Mouse (Mus musculus): ENCODE data around the gene Slc16a5.
"Not testable (repeated sequence)": the region's sequence is repeated elsewhere in the genome, so short reads cannot be mapped to it uniquely, and the experiment has no call there.

Gene Slc16a5

DNA sequence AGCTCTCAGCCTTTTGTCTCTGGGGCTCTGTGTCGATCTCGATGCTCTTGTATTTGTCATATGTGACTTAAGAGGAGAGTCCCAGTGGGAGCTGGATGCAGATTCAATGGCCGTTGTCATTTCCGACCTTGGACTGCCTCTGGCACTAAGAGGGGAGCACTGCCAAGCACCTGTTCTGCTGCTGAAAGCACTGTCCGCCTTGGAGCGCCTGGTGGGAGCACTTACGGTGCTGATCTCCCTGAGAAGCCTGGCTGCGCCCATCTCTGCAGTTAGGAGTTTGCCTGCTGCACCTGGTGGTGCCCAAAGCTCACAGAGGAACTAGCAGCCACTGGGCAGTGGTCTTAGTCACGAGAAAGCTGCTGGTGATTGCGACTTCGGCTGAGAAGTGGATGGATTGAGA, 21.0 kb downstream of the Slc16a5 start:
- no peak for DNase-seq

GRCm38 (mm10) chr11:115483726-115484125, 21.5 kb downstream of the Slc16a5 start:
- peak; percentile 89 for DNase-seq

- DNase-seq = no peak
These were observed 22.9 kb downstream of the Slc16a5 start for GRCm38 (mm10) chr11:115485155-115485554.

GRCm38 (mm10) chr11:115488551-115489104, 26.4 kb downstream of the Slc16a5 start:
- DNase-seq = no peak

- no peak for DNase-seq
These were observed 28.4 kb downstream of the Slc16a5 start for GRCm38 (mm10) chr11:115490441-115491355.

GRCm38 (mm10) chr11:115491356-115492083, 29.2 kb downstream of the Slc16a5 start, which contains the start of gene Nt5c:
TSS of gene Nt5c (minus strand) at chr11:115491862.
- DNase-seq = peak; percentile 86

DNA sequence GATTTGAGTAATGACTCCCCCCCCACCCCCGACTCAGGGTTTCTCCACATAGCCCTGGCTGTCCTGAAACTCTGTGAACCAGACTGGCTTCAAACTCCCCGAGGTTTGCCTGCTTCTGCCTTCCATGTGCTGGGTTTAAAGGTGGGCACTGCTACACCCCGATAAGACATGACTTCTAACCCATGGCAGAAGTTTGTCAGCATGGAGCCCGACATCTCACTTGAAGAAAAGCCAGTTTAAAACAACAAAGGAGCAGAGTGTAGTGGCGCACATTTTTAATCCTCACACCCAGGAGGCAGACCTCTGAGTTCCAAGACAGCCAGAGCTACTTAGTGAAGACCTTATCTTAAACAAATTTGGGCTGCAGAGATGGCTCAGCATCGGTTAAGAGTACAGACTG, 30.1 kb downstream of the Slc16a5 start:
- peak; percentile 21 for DNase-seq

DNA sequence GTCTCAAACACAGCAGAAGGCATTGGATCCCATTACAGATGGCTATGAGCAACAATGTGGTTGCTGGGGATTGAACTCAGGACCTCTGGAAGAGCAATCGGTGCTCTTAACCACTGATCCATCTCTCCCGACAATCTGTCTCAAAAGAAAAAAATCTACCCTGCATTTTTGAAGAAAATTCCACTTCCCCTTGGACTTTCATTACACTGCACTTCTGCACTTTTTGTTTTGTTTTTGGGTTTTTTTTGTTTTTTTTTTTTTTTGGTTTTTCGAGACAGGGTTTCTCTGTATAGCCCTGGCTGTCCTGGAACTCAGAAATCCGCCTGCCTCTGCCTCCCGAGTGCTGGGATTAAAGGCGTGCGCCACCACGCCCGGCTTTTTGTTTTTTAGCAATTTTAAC, 34.3 kb downstream of the Slc16a5 start:
- DNase-seq = not testable (repeated sequence)

- no peak for DNase-seq
These were observed 40.4 kb downstream of the Slc16a5 start for GRCm38 (mm10) chr11:115502636-115503035.

GRCm38 (mm10) chr11:115506586-115506985, 44.3 kb downstream of the Slc16a5 start:
- DNase-seq = no peak

- peak; percentile 50 for DNase-seq
These were observed 45.8 kb downstream of the Slc16a5 start for GRCm38 (mm10) chr11:115508061-115508460.

GRCm38 (mm10) chr11:115509773-115510506, 47.7 kb downstream of the Slc16a5 start:
- DNase-seq = peak; percentile 29

DNA sequence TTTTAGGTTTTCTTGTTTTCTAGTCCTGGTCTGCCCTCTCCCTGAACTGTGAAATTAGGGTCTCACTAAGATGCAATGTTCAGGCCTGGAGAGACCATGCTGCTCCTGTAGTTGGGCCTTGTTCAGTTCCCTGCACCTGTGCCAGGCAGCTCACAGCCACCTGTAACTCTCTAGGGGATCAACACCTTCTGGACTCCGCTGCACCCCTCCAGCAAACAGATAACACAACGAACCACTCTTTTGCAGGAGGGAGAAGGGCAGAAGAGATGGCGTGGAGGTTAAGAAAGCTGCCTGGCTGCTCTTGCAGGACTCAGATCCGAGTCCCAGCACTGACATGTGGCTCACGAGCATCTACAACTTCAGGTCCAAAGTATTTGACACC, 48.2 kb downstream of the Slc16a5 start:
- peak; percentile 18 for DNase-seq

GRCm38 (mm10) chr11:115511121-115511520, 48.8 kb downstream of the Slc16a5 start:
- DNase-seq = no peak

DNA sequence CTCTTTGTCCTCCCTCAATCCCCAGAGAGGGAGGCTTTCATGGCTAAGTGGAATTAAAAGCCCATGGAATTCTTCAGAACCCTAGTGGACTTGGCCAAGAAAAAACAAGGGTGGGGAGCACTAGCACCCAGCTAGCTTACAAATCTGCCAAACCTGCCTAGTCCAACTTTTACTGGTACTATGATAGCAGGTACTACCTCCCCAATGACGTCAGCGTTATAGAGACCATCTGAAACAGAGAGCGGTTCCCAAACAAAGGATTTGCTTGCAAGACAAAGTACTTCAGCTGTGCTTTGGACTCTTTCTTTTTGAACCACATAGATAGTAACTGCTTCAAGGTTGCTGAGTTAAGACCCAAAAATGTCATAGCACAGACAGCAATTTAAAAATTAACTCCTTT, 49.7 kb downstream of the Slc16a5 start:
- no peak for DNase-seq

DNA sequence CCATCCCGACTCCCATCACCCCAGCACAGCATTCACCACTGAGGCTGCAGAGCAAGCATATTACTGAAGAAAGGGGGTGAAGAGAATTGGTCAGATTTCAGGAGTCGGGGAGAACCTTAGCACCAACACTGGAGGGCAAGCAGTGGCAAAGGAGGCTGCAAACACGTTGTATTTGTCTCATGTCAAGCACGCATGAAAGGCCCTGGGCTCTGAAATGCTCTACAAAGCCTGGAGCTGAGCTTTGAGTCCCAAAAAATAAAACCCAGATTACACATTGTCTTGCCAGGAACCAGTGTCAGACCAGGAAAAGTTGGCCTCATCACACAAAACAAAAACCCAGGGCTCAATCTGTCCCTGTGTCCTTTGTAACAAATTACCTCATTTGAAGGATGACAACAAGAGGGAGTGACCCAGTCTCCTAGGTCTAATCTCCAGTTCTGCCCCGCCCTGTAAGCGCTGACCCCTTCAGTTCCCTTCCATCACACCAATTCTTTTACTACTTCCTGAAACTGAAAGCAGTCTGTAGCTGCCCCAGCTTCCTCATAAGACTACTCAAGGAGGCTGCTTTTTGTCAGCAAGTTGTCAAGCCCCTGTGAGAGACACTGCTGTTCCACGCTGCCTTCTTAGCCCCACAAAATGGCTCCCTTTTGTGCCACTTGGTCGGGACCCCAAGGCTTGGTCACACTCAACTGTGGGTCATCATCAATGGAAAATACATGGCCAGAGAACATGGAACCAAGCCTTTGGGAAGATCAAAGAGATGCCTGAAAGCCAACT, 50.3 kb downstream of the Slc16a5 start:
- DNase-seq = peak; percentile 52

- DNase-seq = peak; percentile 70
These were observed 51.3 kb downstream of the Slc16a5 start for GRCm38 (mm10) chr11:115513271-115514237.

DNA sequence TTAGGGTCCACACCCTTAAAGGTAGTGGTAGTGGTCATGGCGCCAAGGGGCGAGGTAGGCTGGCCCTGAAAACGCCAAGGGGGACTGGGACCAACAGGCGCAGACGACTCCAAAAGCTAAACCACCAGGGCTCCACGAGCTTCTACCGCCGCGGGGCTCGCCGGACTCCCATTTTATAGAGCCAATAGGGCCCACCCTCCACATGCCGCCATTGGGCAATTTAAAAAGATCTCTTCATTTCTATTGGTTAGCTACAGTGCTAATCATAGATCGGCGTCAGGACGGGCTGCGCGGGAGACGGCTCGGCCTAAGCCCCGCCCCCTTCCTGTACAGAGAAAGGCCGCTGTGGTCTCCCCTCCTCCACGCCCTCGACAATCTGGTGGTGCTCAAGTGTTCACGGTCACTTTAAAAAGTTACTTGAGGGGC, 52.0 kb downstream of the Slc16a5 start, which contains the start of gene Jpt1:
Gene Jpt1, minus strand, starts transcription at position 150 of the 426 bp plus-strand sequence.
- DNase-seq = peak; percentile 97

DNA sequence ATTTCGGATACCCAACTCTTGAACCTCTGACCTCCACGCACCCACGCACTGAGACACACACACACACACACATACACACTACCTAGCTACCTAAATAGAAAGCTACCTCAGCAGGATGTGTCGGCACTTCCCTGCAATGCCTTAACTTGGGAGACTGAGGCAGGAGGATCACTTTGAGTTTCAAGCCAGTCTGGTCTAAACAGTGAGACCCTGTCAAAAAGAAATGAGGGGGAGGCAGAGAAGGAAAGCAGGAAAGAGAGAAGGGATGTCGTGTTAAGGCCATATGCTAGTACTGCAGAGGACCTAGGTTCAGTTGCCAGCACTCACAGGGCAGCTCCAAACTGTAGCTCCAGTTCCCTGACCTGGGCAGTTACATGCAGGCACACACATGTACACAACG, 52.7 kb downstream of the Slc16a5 start:
- no peak for DNase-seq

DNA sequence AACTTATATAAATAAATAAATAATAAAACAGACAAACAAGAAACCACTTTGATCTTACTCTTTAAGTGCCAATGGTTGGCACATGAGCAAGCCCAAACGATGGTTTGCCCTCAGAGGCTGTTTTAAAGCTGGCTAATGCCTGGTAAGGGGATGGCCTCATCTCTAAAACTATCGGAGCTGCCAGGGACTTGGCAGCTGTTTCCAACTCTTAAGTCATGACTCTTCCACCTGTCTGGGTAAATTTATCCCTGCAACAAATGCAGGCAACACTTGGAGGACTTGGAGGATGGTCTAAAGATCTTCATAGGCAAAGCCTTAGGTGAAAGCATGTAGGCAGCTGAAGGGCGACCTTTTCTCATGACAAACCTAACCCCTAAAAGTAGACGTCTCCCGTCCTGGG, 54.7 kb downstream of the Slc16a5 start:
- DNase-seq = no peak

GRCm38 (mm10) chr11:115518693-115519092, 56.4 kb downstream of the Slc16a5 start:
- DNase-seq = no peak
